Mouse (Mus musculus) liver, embryonic 16.5 days (tissue): ENCODE data around the gene Scube3. TPM values are rescaled to one million over a fixed set of nuclear protein-coding genes. Genes with fewer than 3 reads are reported as not detected.
A peak's percentile ranks its signal among the peaks of the same experiment; 100 is the strongest.
"Not testable (repeated sequence)": the region's sequence is repeated elsewhere in the genome, so short reads cannot be mapped to it uniquely, and the experiment has no call there.

Experiments used
- ATAC-seq: fragments of 200-750 bp; cut with Nextera tagmentation; 2 replicates; pipeline ENCODE4 v1.8.0; 2017; ENCODE audit warnings: low read depth, mild to moderate bottlenecking, moderate number of reproducible peaks, moderate library complexity
- H3K27ac ChIP-seq: fragments of 300-500 bp; sonication (generic); 2 replicates; pipeline ENCODE4 v1.5.1; 2014; ENCODE audit warnings: mild to moderate bottlenecking, low read length
- H3K27me3 ChIP-seq: fragments of 300-500 bp; sonication (generic); 2 replicates; pipeline ENCODE4 v1.6.1; 2014; ENCODE audit warnings: low read depth, low read length, mixed read lengths; ENCODE audit not compliant: control insufficient read depth, insufficient read depth
- H3K36me3 ChIP-seq: fragments of 300-500 bp; sonication (generic); 2 replicates; pipeline ENCODE4 v1.6.1; 2014; ENCODE audit warnings: mild to moderate bottlenecking; ENCODE audit not compliant: control insufficient read depth, insufficient read depth
- H3K4me1 ChIP-seq: fragments of 300-500 bp; sonication (generic); 2 replicates; pipeline ENCODE4 v1.6.1; 2014; ENCODE audit warnings: low read depth, low read length, mixed read lengths; ENCODE audit not compliant: control insufficient read depth
- H3K4me2 ChIP-seq: fragments of 300-500 bp; sonication (generic); 2 replicates; pipeline ENCODE4 v1.6.1; 2014; ENCODE audit warnings: low read depth, low read length, mixed read lengths
- H3K4me3 ChIP-seq: fragments of 300-500 bp; sonication (generic); 2 replicates; pipeline ENCODE4 v1.5.1; 2014; ENCODE audit warnings: low read depth, mild to moderate bottlenecking, low read length
- H3K9ac ChIP-seq: fragments of 300-500 bp; sonication (generic); 2 replicates; pipeline ENCODE4 v1.6.1; 2014; ENCODE audit warnings: low read depth, low read length
- H3K9me3 ChIP-seq: fragments of 300-500 bp; sonication (generic); replicated peaks from 2 replicates; pipeline ENCODE4 v1.6.1; 2016; ENCODE audit warnings: low read length; ENCODE audit not compliant: control insufficient read depth
- WGBS: fragments of 180-500 bp; shearing (Covaris S2); extraction: QIAGEN DNeasy Blood & Tissue Kit; methylation state at CpG from one replicate; pipeline ENCODE4 v1.1.7; 2014; ENCODE audit not compliant: insufficient replicate concordance; 5-methylcytosine and 5-hydroxymethylcytosine counted together
- polyA plus RNA-seq: library from polyadenylated mRNA; unstranded; fragments of >200 nt; fragmentation: Nextera tagmentation; extraction: Ambion mirVana; gene quantifications from 2 replicates; pipeline ENCODE4 v1.2.1, GENCODE M21; 2015

Gene Scube3
- polyA plus RNA-seq, 1 experiment from 2014 or later, result 0.21 TPM

GRCm38 (mm10) chr17:28212391-28212790 lies 70.5 kb downstream of the Scube3 start:
- Histone ChIP-seq H3K27me3 (no peaks in the 10 kb centered on the region), H3K36me3 (no peaks in the 10 kb centered on the region), H3K9me3 (no peaks in the 10 kb centered on the region), H3K4me3 (no peak overlapping the region), H3K9ac (no peak overlapping the region), H3K4me2 (no peak overlapping the region), H3K27ac (no peak overlapping the region), H3K4me1 (peaks cover 18% of the 10 kb centered on the region)
- 47% methylated on average over 9 of the region's 9 CpGs for WGBS
- no peak for ATAC-seq

- H3K4me1 ChIP-seq, result peaks cover 16% of the 10 kb centered on the region
- H3K27ac ChIP-seq, result no peak overlapping the region
- no peak overlapping the region for H3K4me3 ChIP-seq
- no peak for ATAC-seq
- H3K9ac ChIP-seq, result no peak overlapping the region
- H3K27me3 ChIP-seq, result no peaks in the 10 kb centered on the region
- no peaks in the 10 kb centered on the region for H3K9me3 ChIP-seq
- H3K4me2 ChIP-seq, result no peak overlapping the region
- 26% methylated on average over 4 of the region's 4 CpGs for WGBS
- H3K36me3 ChIP-seq, result no peaks in the 10 kb centered on the region
Measured at GRCm38 (mm10) chr17:28213236-28213635, 71.3 kb downstream of the Scube3 start.

- 72% methylated on average over 9 of the region's 9 CpGs for WGBS
- Histone ChIP-seq H3K4me1 (peaks cover 12% of the 10 kb centered on the region), H3K4me2 (no peak overlapping the region), H3K27ac (no peak overlapping the region), H3K36me3 (no peaks in the 10 kb centered on the region), H3K4me3 (no peak overlapping the region), H3K9me3 (no peaks in the 10 kb centered on the region), H3K27me3 (no peaks in the 10 kb centered on the region), H3K9ac (no peak overlapping the region)
- no peak for ATAC-seq
Measured at GRCm38 (mm10) chr17:28216791-28217190, 74.8 kb downstream of the Scube3 start.

GRCm38 (mm10) chr17:28217721-28218649 lies 76.0 kb downstream of the Scube3 start:
- Histone ChIP-seq H3K36me3 (no peaks in the 10 kb centered on the region), H3K4me2 (peak overlapping the region; percentile 44; the same call in 1 of the 2 replicates), H3K4me1 (peaks cover 10% of the 10 kb centered on the region), H3K27me3 (no peaks in the 10 kb centered on the region), H3K4me3 (0 out of 2 replicates have a peak overlapping the region, but pooled peaks have one; percentile 14), H3K9me3 (no peaks in the 10 kb centered on the region), H3K9ac (no peak overlapping the region), H3K27ac (peak overlapping the region; percentile 57)
- no peak for ATAC-seq
- WGBS, result 13% methylated on average over 23 of the region's 23 CpGs

- ATAC-seq, result not testable (repeated sequence)
Measured at GRCm38 (mm10) chr17:28222463-28222862, 80.5 kb downstream of the Scube3 start.

GRCm38 (mm10) chr17:28223561-28224391 lies 81.8 kb downstream of the Scube3 start:
- H3K9me3 ChIP-seq, result no peaks in the 10 kb centered on the region

More at GRCm38 (mm10) chr17:28222463-28222862, 80.5 kb downstream of the Scube3 start:
- not testable (repeated sequence) for H3K4me3 ChIP-seq, H3K9me3 ChIP-seq, H3K27me3 ChIP-seq, H3K4me2 ChIP-seq, H3K36me3 ChIP-seq, H3K27ac ChIP-seq, H3K9ac ChIP-seq
- WGBS, result 75% methylated on average over 10 of the region's 10 CpGs
- H3K4me1 ChIP-seq, result peaks cover 30% of the 10 kb centered on the region

More at GRCm38 (mm10) chr17:28223561-28224391, 81.8 kb downstream of the Scube3 start:
- peak; percentile 94 for ATAC-seq
- H3K36me3 ChIP-seq, result no peaks in the 10 kb centered on the region
- peak overlapping the region; percentile 100 for H3K4me2 ChIP-seq
- H3K27me3 ChIP-seq, result no peaks in the 10 kb centered on the region
- H3K4me3 ChIP-seq, result peak overlapping the region; percentile 67
- 2% methylated on average over 46 of the region's 46 CpGs for WGBS
- H3K27ac ChIP-seq, result peak overlapping the region; percentile 42
- H3K9ac ChIP-seq, result peak overlapping the region; percentile 65
- peaks cover 25% of the 10 kb centered on the region for H3K4me1 ChIP-seq

Other genes starting within 250 kb of the Scube3 start
- gene Anks1, start 232.8 kb upstream of the Scube3 start, polyA plus RNA-seq, result 3.7 and 4.4 TPM in 2 replicates
- gene Taf11, start 232.3 kb upstream of the Scube3 start, polyA plus RNA-seq, result 20.6 and 21.3 TPM in 2 replicates
- gene Tcp11, start 61.5 kb upstream of the Scube3 start, polyA plus RNA-seq, result 0.06 and 0.14 TPM in 2 replicates
- gene Zfp523, start 35.0 kb downstream of the Scube3 start, polyA plus RNA-seq, result 6.2 TPM in 2 replicates
- gene Def6, start 65.6 kb downstream of the Scube3 start, polyA plus RNA-seq, result 7.2 and 8.2 TPM in 2 replicates
- gene Ppard, start 90.6 kb downstream of the Scube3 start, polyA plus RNA-seq, result 0.62 and 0.77 TPM in 2 replicates
- 6.7 and 7.3 TPM in 2 replicates for gene Fance, start 171.4 kb downstream of the Scube3 start, polyA plus RNA-seq
- 280 and 310 TPM in 2 replicates for gene Rpl10a, start 186.3 kb downstream of the Scube3 start, polyA plus RNA-seq
- 0.50 and 0.52 TPM in 2 replicates for gene Tead3, start 208.7 kb downstream of the Scube3 start, polyA plus RNA-seq
- 0.46 TPM in 1 of 2 replicates, not detected in the other for gene Tulp1, start 223.1 kb downstream of the Scube3 start, polyA plus RNA-seq